Mouse (Mus musculus) stomach, embryonic 14.5 days (tissue): ENCODE data around the gene Ifitm1. TPM values are rescaled to one million over a fixed set of nuclear protein-coding genes. Genes with fewer than 3 reads are reported as not detected.
"Not testable (repeated sequence)": the region's sequence is repeated elsewhere in the genome, so short reads cannot be mapped to it uniquely, and the experiment has no call there.

Experiments used
- ATAC-seq: fragments of 200-750 bp; cut with Nextera tagmentation; 2 replicates; pipeline ENCODE4 v1.8.0; 2017; ENCODE audit warnings: low read depth, moderate TSS enrichment; ENCODE audit not compliant: insufficient number of reproducible peaks, insufficient read depth, low FRiP score
- H3K27ac ChIP-seq: fragments of 300-500 bp; sonication (generic); 2 replicates; pipeline ENCODE4 v1.5.1; 2014; ENCODE audit warnings: mild to moderate bottlenecking, low read length, moderate library complexity, mixed read lengths
- H3K27me3 ChIP-seq: fragments of 300-500 bp; sonication (generic); 2 replicates; pipeline ENCODE4 v1.6.1; 2014; ENCODE audit warnings: low read length, control low read depth, mixed read lengths; ENCODE audit not compliant: control insufficient read depth, insufficient read depth
- H3K36me3 ChIP-seq: fragments of 300-500 bp; sonication (generic); 2 replicates; pipeline ENCODE4 v1.6.1; 2014; ENCODE audit warnings: mild to moderate bottlenecking, control low read depth, low read length, moderate library complexity, mixed read lengths; ENCODE audit not compliant: control insufficient read depth, insufficient read depth
- H3K4me1 ChIP-seq: fragments of 300-500 bp; sonication (generic); 2 replicates; pipeline ENCODE4 v1.6.1; 2014; ENCODE audit warnings: low read length, control low read depth, mixed read lengths; ENCODE audit not compliant: control insufficient read depth, insufficient read depth
- H3K4me2 ChIP-seq: fragments of 300-500 bp; sonication (generic); replicated peaks from 2 replicates; pipeline ENCODE4 v1.6.1; 2014; ENCODE audit warnings: low read depth, low read length, control low read depth
- H3K4me3 ChIP-seq: fragments of 300-500 bp; sonication (generic); 2 replicates; pipeline ENCODE4 v1.5.1; 2014; ENCODE audit warnings: low read depth, low read length, control low read depth
- H3K9ac ChIP-seq: fragments of 300-500 bp; sonication (generic); replicated peaks from 2 replicates; pipeline ENCODE4 v1.6.1; 2014; ENCODE audit warnings: low read depth, mild to moderate bottlenecking, control low read depth, low read length, moderate library complexity, mixed read lengths
- H3K9me3 ChIP-seq: fragments of 300-500 bp; sonication (generic); 2 replicates; pipeline ENCODE4 v1.6.1; 2016; ENCODE audit warnings: low read depth, low read length, control low read depth; ENCODE audit not compliant: control insufficient read depth
- WGBS: fragments of 180-500 bp; shearing (Covaris S2); extraction: QIAGEN DNeasy Blood & Tissue Kit; methylation state at CpG from one replicate; pipeline ENCODE4 v1.1.7; 2014; 5-methylcytosine and 5-hydroxymethylcytosine counted together
- polyA plus RNA-seq: library from polyadenylated mRNA; unstranded; fragments of >200 nt; fragmentation: Nextera tagmentation; extraction: Ambion mirVana; gene quantifications from 2 replicates; pipeline ENCODE4 v1.2.1, GENCODE M21; 2014

The Ifitm1 gene
- polyA plus RNA-seq, 1 experiment from 2014 or later: 289 TPM

- H3K27me3 ChIP-seq: no peaks in the 10 kb centered on the region
- no peak overlapping the region for H3K4me3 ChIP-seq
- H3K4me2 ChIP-seq: no peak overlapping the region
- ATAC-seq: no peak
- H3K9ac ChIP-seq: no peak overlapping the region
- 38% methylated on average over 3 of the region's 3 CpGs for WGBS
- H3K36me3 ChIP-seq: no peaks in the 10 kb centered on the region
- H3K4me1 ChIP-seq: peaks cover 29% of the 10 kb centered on the region
- H3K9me3 ChIP-seq: no peaks in the 10 kb centered on the region
- peak overlapping the region; percentile 55; the same call in 1 of the 2 replicates for H3K27ac ChIP-seq
Measured at GRCm38 (mm10) chr7:140975465-140975864, 8.4 kb downstream of the Ifitm1 start.

GRCm38 (mm10) chr7:140976720-140977119, 9.7 kb downstream of the Ifitm1 start:
- ATAC-seq, H3K9me3 ChIP-seq, H3K4me3 ChIP-seq, H3K36me3 ChIP-seq, H3K9ac ChIP-seq, H3K27ac ChIP-seq, H3K27me3 ChIP-seq, H3K4me2 ChIP-seq: not testable (repeated sequence)
- 83% methylated on average over 9 of the region's 9 CpGs for WGBS
- H3K4me1 ChIP-seq: peaks cover 18% of the 10 kb centered on the region

- Histone ChIP-seq H3K9me3 (no peaks in the 10 kb centered on the region), H3K4me3 (no peak overlapping the region), H3K27ac (no peak overlapping the region), H3K4me1 (no peaks in the 10 kb centered on the region), H3K4me2 (no peak overlapping the region), H3K9ac (no peak overlapping the region), H3K27me3 (no peaks in the 10 kb centered on the region), H3K36me3 (no peaks in the 10 kb centered on the region)
- 91% methylated on average over 8 of the region's 8 CpGs for WGBS
- ATAC-seq: no peak
Measured at GRCm38 (mm10) chr7:140981704-140982103, 14.7 kb downstream of the Ifitm1 start.

- H3K27ac ChIP-seq: no peak overlapping the region
- H3K4me2 ChIP-seq: no peak overlapping the region
- ATAC-seq: no peak
- no peaks in the 10 kb centered on the region for H3K4me1 ChIP-seq
- no peaks in the 10 kb centered on the region for H3K27me3 ChIP-seq
- H3K36me3 ChIP-seq: no peaks in the 10 kb centered on the region
- no peak overlapping the region for H3K9ac ChIP-seq
- 90% methylated on average over 7 of the region's 7 CpGs for WGBS
- H3K4me3 ChIP-seq: no peak overlapping the region
- H3K9me3 ChIP-seq: no peaks in the 10 kb centered on the region
Measured at GRCm38 (mm10) chr7:140982971-140983370, 15.9 kb downstream of the Ifitm1 start.

- Histone ChIP-seq H3K9me3 (no peaks in the 10 kb centered on the region), H3K36me3 (no peaks in the 10 kb centered on the region), H3K4me1 (no peaks in the 10 kb centered on the region), H3K4me3 (no peak overlapping the region), H3K27ac (no peak overlapping the region), H3K9ac (no peak overlapping the region), H3K4me2 (no peak overlapping the region), H3K27me3 (no peaks in the 10 kb centered on the region)
- no peak for ATAC-seq
- 72% methylated on average over 17 of the region's 17 CpGs for WGBS
Measured at GRCm38 (mm10) chr7:140987182-140988138, 20.4 kb downstream of the Ifitm1 start.

GRCm38 (mm10) chr7:140989022-140989421, 22.0 kb downstream of the Ifitm1 start:
- H3K4me1 ChIP-seq: no peaks in the 10 kb centered on the region

GRCm38 (mm10) chr7:140990185-140990584, 23.2 kb downstream of the Ifitm1 start:
- Histone ChIP-seq H3K4me2 (no peak overlapping the region), H3K36me3 (no peaks in the 10 kb centered on the region), H3K9me3 (no peaks in the 10 kb centered on the region), H3K4me1 (no peaks in the 10 kb centered on the region), H3K4me3 (no peak overlapping the region), H3K27me3 (no peaks in the 10 kb centered on the region), H3K27ac (no peak overlapping the region), H3K9ac (no peak overlapping the region)
- 51% methylated on average over 6 of the region's 6 CpGs for WGBS
- no peak for ATAC-seq

More at GRCm38 (mm10) chr7:140989022-140989421, 22.0 kb downstream of the Ifitm1 start:
- Histone ChIP-seq H3K4me3 (no peak overlapping the region), H3K9ac (no peak overlapping the region), H3K9me3 (no peaks in the 10 kb centered on the region), H3K27me3 (no peaks in the 10 kb centered on the region), H3K27ac (no peak overlapping the region), H3K36me3 (no peaks in the 10 kb centered on the region), H3K4me2 (no peak overlapping the region)
- 0 out of 2 replicates have a peak, but pooled peaks have one; percentile 10 for ATAC-seq
- WGBS: 68% methylated on average over 4 of the region's 4 CpGs

- Histone ChIP-seq H3K4me2 (no peak overlapping the region), H3K27ac (no peak overlapping the region), H3K4me1 (no peaks in the 10 kb centered on the region), H3K4me3 (no peak overlapping the region), H3K27me3 (no peaks in the 10 kb centered on the region), H3K36me3 (no peaks in the 10 kb centered on the region), H3K9ac (no peak overlapping the region), H3K9me3 (no peaks in the 10 kb centered on the region)
- no peak for ATAC-seq
- WGBS: 70% methylated on average over 5 of the region's 5 CpGs
Measured at GRCm38 (mm10) chr7:140990622-140991021, 23.6 kb downstream of the Ifitm1 start.
